Mouse (Mus musculus) neural tube, embryonic 11.5 days (tissue): Measurements from ENCODE around the gene Mad1l1. TPM values are rescaled to one million over a fixed set of nuclear protein-coding genes. Genes with fewer than 3 reads are reported as not detected.

ENCODE experiments used
- ATAC-seq: fragments of 200-750 bp; cut with Nextera tagmentation; 2 replicates; pipeline ENCODE4 v1.8.0; 2017; ENCODE audit warnings: moderate number of reproducible peaks, mild to moderate bottlenecking, moderate TSS enrichment, moderate library complexity; ENCODE audit not compliant: insufficient read depth, low FRiP score, low TSS enrichment
- DNase-seq: peaks from one replicate; pipeline ENCODE4 v3.0.0-alpha.2; 2015; ENCODE audit warnings: low spot score
- H3K27ac ChIP-seq: fragments of 300-500 bp; sonication (generic); 2 replicates; pipeline ENCODE4 v1.5.1; 2014; ENCODE audit warnings: low read depth, mild to moderate bottlenecking, low read length
- H3K27me3 ChIP-seq: fragments of 300-500 bp; sonication (generic); 2 replicates; pipeline ENCODE4 v1.6.1; 2014; ENCODE audit warnings: mild to moderate bottlenecking, low read length, mixed read lengths; ENCODE audit not compliant: control insufficient read depth, insufficient read depth
- H3K36me3 ChIP-seq: fragments of 300-500 bp; sonication (generic); 2 replicates; pipeline ENCODE4 v1.6.1; 2014; ENCODE audit warnings: mild to moderate bottlenecking, low read length, moderate library complexity, mixed read lengths; ENCODE audit not compliant: control insufficient read depth, insufficient read depth
- H3K4me1 ChIP-seq: fragments of 300-500 bp; sonication (generic); 2 replicates; pipeline ENCODE4 v1.6.1; 2014; ENCODE audit warnings: low read length, mixed read lengths; ENCODE audit not compliant: control insufficient read depth, insufficient read depth
- H3K4me2 ChIP-seq: fragments of 300-500 bp; sonication (generic); 2 replicates; pipeline ENCODE4 v1.6.1; 2014; ENCODE audit warnings: low read depth, mild to moderate bottlenecking, moderate library complexity
- H3K4me3 ChIP-seq: fragments of 300-500 bp; sonication (generic); 2 replicates; pipeline ENCODE4 v1.5.1; 2014; ENCODE audit warnings: low read depth, low read length
- H3K9ac ChIP-seq: fragments of 300-500 bp; sonication (generic); 2 replicates; pipeline ENCODE4 v1.6.1; 2014; ENCODE audit warnings: mild to moderate bottlenecking, low read length
- H3K9me3 ChIP-seq: fragments of 300-500 bp; sonication (generic); 2 replicates; pipeline ENCODE4 v1.6.1; 2016; ENCODE audit warnings: low read length; ENCODE audit not compliant: control insufficient read depth
- WGBS: fragments of 180-500 bp; shearing (Covaris S2); extraction: QIAGEN DNeasy Blood & Tissue Kit; methylation state at CpG from one replicate; pipeline ENCODE4 v1.1.7; 2014; 5-methylcytosine and 5-hydroxymethylcytosine counted together
- polyA plus RNA-seq: library from polyadenylated mRNA; unstranded; fragments of >200 nt; fragmentation: Nextera tagmentation; extraction: Ambion mirVana; gene quantifications from 2 replicates; pipeline ENCODE4 v1.2.1, GENCODE M21; 2014

The Mad1l1 gene
- polyA plus RNA-seq, 1 experiment from 2014 or later, result 51.9 TPM

GRCm38 (mm10) chr5:140355934-140356333 is 34.6 kb upstream of the Mad1l1 start:
- Histone ChIP-seq H3K36me3 (peaks cover 15% of the 10 kb centered on the region), H3K4me1 (no peaks in the 10 kb centered on the region), H3K4me2 (no peak overlapping the region), H3K27me3 (no peaks in the 10 kb centered on the region), H3K27ac (no peak overlapping the region), H3K9me3 (no peaks in the 10 kb centered on the region), H3K9ac (no peak overlapping the region), H3K4me3 (no peak overlapping the region)
- 87% methylated on average over 11 of the region's 11 CpGs for WGBS
- ATAC-seq (no peak), DNase-seq (no peak)

GRCm38 (mm10) chr5:140352352-140352751 is 31.0 kb upstream of the Mad1l1 start:
- H3K9me3 ChIP-seq, result no peaks in the 10 kb centered on the region
- H3K27ac ChIP-seq, result no peak overlapping the region
- no peak overlapping the region for H3K4me3 ChIP-seq
- DNase-seq, result no peak
- no peaks in the 10 kb centered on the region for H3K4me1 ChIP-seq
- no peak for ATAC-seq
- WGBS, result 95% methylated on average over 6 of the region's 6 CpGs
- H3K9ac ChIP-seq, result no peak overlapping the region
- no peak overlapping the region for H3K4me2 ChIP-seq
- H3K27me3 ChIP-seq, result no peaks in the 10 kb centered on the region
- peaks cover 19% of the 10 kb centered on the region for H3K36me3 ChIP-seq

DNA sequence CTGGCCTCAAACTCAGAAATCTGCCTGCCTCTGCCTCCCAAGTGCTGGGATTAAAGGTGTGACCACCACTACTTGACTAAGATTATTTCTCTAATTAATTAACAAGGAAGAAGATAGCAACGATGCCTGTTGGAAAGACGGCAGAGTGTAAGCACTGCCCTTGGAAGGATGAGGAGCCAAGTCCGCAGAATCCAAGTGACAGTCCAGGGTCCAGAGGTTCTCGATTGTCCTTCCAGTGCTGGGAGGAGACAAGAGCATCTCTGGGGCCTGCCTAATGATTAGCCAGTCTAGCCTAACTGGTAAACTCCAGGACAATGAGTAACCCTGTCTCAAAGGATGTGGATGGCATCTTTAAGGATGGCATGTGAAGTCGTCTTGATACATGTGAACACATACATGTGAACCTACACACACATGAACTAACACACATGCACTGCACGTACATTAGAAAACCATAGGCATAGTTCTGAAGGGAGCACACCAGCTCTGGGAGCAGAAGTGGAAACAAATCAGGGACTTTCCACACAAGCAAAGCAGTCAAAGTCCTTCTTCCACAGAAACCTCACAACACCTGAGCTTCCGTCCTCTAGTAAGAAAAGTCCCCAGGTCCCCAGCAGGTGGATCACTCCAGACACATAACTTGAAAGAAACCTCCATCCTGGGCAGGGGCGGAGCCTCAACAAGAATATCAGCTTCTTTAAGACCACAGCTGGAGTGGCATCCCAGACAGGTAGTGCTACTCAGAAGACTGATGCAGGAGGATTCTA is 29.6 kb upstream of the Mad1l1 start:
- no peaks in the 10 kb centered on the region for H3K4me1 ChIP-seq
- DNase-seq, result no peak
- H3K9ac ChIP-seq, result no peak overlapping the region
- H3K27ac ChIP-seq, result no peak overlapping the region
- no peak for ATAC-seq
- no peaks in the 10 kb centered on the region for H3K27me3 ChIP-seq
- no peaks in the 10 kb centered on the region for H3K9me3 ChIP-seq
- no peak overlapping the region for H3K4me3 ChIP-seq
- H3K4me2 ChIP-seq, result no peak overlapping the region
- WGBS, result 90% methylated on average over 8 of the region's 8 CpGs
- peaks cover 16% of the 10 kb centered on the region for H3K36me3 ChIP-seq

- H3K36me3 ChIP-seq, result peaks cover 14% of the 10 kb centered on the region
- no peak for DNase-seq
- WGBS, result 97% methylated on average over 9 of the region's 9 CpGs
Observed at GRCm38 (mm10) chr5:140349882-140350281, 28.5 kb upstream of the Mad1l1 start.

DNA sequence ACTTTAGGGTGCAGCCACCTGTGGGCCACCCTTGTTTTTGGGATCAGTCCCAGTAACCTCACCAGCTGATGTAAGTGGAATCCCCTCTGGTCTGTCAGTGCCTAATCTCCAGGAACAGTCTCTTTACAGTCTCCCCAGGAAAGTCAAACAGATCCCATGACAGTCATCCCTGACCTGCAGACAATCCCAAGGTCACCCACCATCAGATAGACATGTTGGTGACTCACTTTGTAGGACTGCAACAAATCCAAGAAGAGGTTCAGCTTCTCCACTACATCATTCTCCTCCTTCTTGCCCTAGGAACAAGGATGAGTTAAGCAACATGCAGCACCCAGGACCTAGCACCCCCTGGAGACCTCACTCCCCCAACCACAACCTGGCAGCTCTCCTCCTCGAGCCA is 24.7 kb upstream of the Mad1l1 start:
- H3K4me3 ChIP-seq, result no peak overlapping the region
- no peak for ATAC-seq
- no peaks in the 10 kb centered on the region for H3K9me3 ChIP-seq
- no peak overlapping the region for H3K4me2 ChIP-seq
- H3K27me3 ChIP-seq, result no peaks in the 10 kb centered on the region
- 0 out of 2 replicates have a peak, but pooled peaks cover 4% of the 10 kb centered on the region for H3K36me3 ChIP-seq
- no peak overlapping the region for H3K27ac ChIP-seq
- no peak for DNase-seq
- 63% methylated on average over 1 of the region's 1 CpGs for WGBS
- H3K4me1 ChIP-seq, result no peaks in the 10 kb centered on the region
- H3K9ac ChIP-seq, result no peak overlapping the region

More at GRCm38 (mm10) chr5:140349882-140350281, 28.5 kb upstream of the Mad1l1 start:
- no peak for ATAC-seq
- no peaks in the 10 kb centered on the region for H3K4me1 ChIP-seq
- H3K4me3 ChIP-seq, result no peak overlapping the region
- no peaks in the 10 kb centered on the region for H3K27me3 ChIP-seq
- no peak overlapping the region for H3K27ac ChIP-seq
- no peak overlapping the region for H3K9ac ChIP-seq
- no peaks in the 10 kb centered on the region for H3K9me3 ChIP-seq
- no peak overlapping the region for H3K4me2 ChIP-seq

GRCm38 (mm10) chr5:140345244-140345643 is 23.9 kb upstream of the Mad1l1 start:
- WGBS, result 90% methylated on average over 4 of the region's 4 CpGs
- Histone ChIP-seq H3K36me3 (0 out of 2 replicates have a peak, but pooled peaks cover 4% of the 10 kb centered on the region), H3K4me3 (no peak overlapping the region)

DNA sequence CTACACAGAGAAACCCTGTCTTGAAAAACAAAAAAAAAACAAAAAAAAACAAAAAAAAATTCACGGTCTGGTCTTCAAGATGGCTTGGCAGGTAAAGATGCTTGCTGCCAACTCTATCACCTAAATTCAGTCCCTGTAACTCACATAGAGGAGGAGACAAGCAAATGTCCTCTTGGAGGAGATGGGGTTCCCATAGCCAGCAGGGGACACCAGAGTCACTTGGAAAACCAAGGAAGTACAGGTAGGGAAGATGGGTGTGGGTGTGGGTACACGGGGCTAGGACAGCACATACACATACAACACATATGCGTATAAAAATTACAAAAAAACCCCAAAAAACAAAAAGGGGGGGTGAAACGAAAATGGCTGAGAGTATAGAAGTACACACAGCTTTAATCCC is 21.5 kb upstream of the Mad1l1 start:
- H3K4me1 ChIP-seq, result no peaks in the 10 kb centered on the region
- H3K9ac ChIP-seq, result no peak overlapping the region
- DNase-seq, result no peak
- H3K27me3 ChIP-seq, result no peaks in the 10 kb centered on the region
- no peak overlapping the region for H3K4me2 ChIP-seq
- no peak overlapping the region for H3K4me3 ChIP-seq
- no peak overlapping the region for H3K27ac ChIP-seq
- 88% methylated on average over 4 of the region's 4 CpGs for WGBS
- H3K9me3 ChIP-seq, result no peaks in the 10 kb centered on the region
- no peak for ATAC-seq
- H3K36me3 ChIP-seq, result peaks cover 2% of the 10 kb centered on the region; the same call in 1 of the 2 replicates

More at GRCm38 (mm10) chr5:140345244-140345643, 23.9 kb upstream of the Mad1l1 start:
- H3K4me2 ChIP-seq, result no peak overlapping the region
- no peak for DNase-seq
- no peaks in the 10 kb centered on the region for H3K9me3 ChIP-seq
- no peaks in the 10 kb centered on the region for H3K4me1 ChIP-seq
- no peak for ATAC-seq
- H3K27me3 ChIP-seq, result no peaks in the 10 kb centered on the region
- no peak overlapping the region for H3K27ac ChIP-seq
- H3K9ac ChIP-seq, result no peak overlapping the region

DNA sequence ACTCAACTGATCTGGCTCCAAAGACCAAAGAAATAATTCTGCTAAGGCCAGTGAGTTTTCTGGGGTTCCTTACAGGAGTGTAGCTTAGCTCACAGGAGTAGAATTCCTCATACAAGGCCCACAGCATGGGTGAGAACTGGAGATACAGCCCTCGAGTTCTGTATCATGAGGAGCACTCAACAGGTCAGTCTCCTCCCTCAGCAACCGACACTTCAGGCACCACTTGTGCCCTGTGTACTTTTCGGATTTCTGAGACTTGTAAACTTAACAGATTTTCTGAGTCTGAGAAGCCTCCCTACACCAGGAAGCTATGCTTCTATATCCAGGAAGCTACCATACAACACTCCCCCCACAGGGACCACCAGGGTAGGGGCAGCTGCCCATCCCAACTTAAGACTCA is 18.5 kb upstream of the Mad1l1 start:
- Histone ChIP-seq H3K27me3 (no peaks in the 10 kb centered on the region), H3K9me3 (no peaks in the 10 kb centered on the region), H3K27ac (no peak overlapping the region), H3K9ac (no peak overlapping the region), H3K36me3 (peaks cover 2% of the 10 kb centered on the region; the same call in 1 of the 2 replicates), H3K4me1 (no peaks in the 10 kb centered on the region), H3K4me3 (no peak overlapping the region), H3K4me2 (no peak overlapping the region)
- ATAC-seq, result no peak
- no peak for DNase-seq
- WGBS, result 91% methylated on average over 3 of the region's 3 CpGs

DNA sequence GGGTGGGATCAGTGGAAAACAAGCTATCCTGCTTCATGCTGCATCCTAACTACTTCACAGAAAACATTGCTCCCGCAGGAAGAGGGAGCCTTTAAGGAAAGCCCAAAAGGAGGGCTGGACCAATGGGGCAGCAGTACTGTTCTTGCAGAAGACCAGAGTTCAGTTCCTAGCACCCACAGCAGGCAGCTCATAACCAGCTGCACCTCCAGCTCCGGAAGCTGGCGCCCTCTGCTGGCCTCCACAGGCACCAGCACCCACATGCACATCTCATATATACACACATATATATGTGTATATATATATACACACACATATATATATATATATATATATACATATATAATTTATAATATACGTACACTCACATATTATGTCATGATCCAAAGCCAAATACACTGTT is 17.4 kb upstream of the Mad1l1 start:
- 93% methylated on average over 4 of the region's 4 CpGs for WGBS
- no peak for DNase-seq
- no peak for ATAC-seq

More for the DNA sequence above, 17.4 kb upstream of the Mad1l1 start:
- Histone ChIP-seq H3K9ac (no peak overlapping the region), H3K27ac (no peak overlapping the region), H3K36me3 (peaks cover 2% of the 10 kb centered on the region; the same call in 1 of the 2 replicates), H3K27me3 (no peaks in the 10 kb centered on the region), H3K9me3 (no peaks in the 10 kb centered on the region), H3K4me3 (no peak overlapping the region), H3K4me2 (no peak overlapping the region), H3K4me1 (no peaks in the 10 kb centered on the region)
